Mouse (Mus musculus): ENCODE results near the gene Cacna1f. TPM values are rescaled to one million over a fixed set of nuclear protein-coding genes. Genes with fewer than 3 reads are reported as not detected.

Gene Cacna1f
- polyA plus RNA-seq, 1 experiment: 0.03 TPM

GRCm38 (mm10) chrX:7648671-7649304 is 41.9 kb downstream of the Cacna1f start:
- peaks cover 1% of the 10 kb centered on the region; the same call in 1 of the 2 replicates for H3K4me1 ChIP-seq (ENCODE audit: control insufficient read depth, insufficient read depth, insufficient read length, low read length)
- peak; percentile 67 for TF ChIP-seq POLR2A (IDR thresholded peaks at IDR 0.05; ENCODE audit: low read depth, low read length)
- peak; percentile 27; the same call in 1 of the 2 replicates for TF ChIP-seq CTCF (IDR thresholded peaks at IDR 0.05; ENCODE audit: extremely low read depth, insufficient read length, insufficient replicate concordance, low read depth, low read length)
- peak overlapping the region; percentile 78 for H3K4me3 ChIP-seq (ENCODE audit: low read depth, low read length)
- no peaks in the 10 kb centered on the region for H3K36me3 ChIP-seq (ENCODE audit: control insufficient read depth, insufficient read depth, low read length)
- H3K27ac ChIP-seq (ENCODE audit: insufficient read depth, low read depth, low read length): peak overlapping the region; percentile 83
- 8% methylated on average over 25 of the region's 25 CpGs for WGBS
- no peaks in the 10 kb centered on the region for H3K27me3 ChIP-seq (ENCODE audit: control insufficient read depth, insufficient read depth, low read length)

GRCm38 (mm10) chrX:7657221-7657639 is 50.3 kb downstream of the Cacna1f start, which contains the start of gene Prickle3:
Prickle3 (plus strand) TSS chrX:7657260.
- H3K36me3 ChIP-seq (ENCODE audit: control insufficient read depth, insufficient read depth, low read length): peaks cover 4% of the 10 kb centered on the region; the same call in 1 of the 2 replicates
- H3K4me1 ChIP-seq (ENCODE audit: control insufficient read depth, insufficient read depth, insufficient read length, low read length): peaks cover 3% of the 10 kb centered on the region; the same call in 1 of the 2 replicates
- TF ChIP-seq CTCF (IDR thresholded peaks at IDR 0.05; ENCODE audit: extremely low read depth, insufficient read length, insufficient replicate concordance, low read depth, low read length): no peak
- TF ChIP-seq POLR2A (IDR thresholded peaks at IDR 0.05; ENCODE audit: low read depth, low read length): 0 out of 2 replicates have a peak, but pooled peaks have one; percentile 19
- H3K27ac ChIP-seq (ENCODE audit: insufficient read depth, low read depth, low read length): peak within 1 kb of the TSS; percentile 28; the same call in 1 of the 2 replicates
- H3K4me3 ChIP-seq (ENCODE audit: low read depth, low read length): peak within 1 kb of the TSS; percentile 79
- WGBS: 13% methylated on average over 26 of the region's 26 CpGs
- H3K27me3 ChIP-seq (ENCODE audit: control insufficient read depth, insufficient read depth, low read length): no peaks in the 10 kb centered on the region

GRCm38 (mm10) chrX:7658031-7658784 is 51.3 kb downstream of the Cacna1f start:
- Histone ChIP-seq H3K27ac (ENCODE audit: insufficient read depth, low read depth, low read length) (peak overlapping the region; percentile 25; the same call in 1 of the 2 replicates), H3K27me3 (ENCODE audit: control insufficient read depth, insufficient read depth, low read length) (no peaks in the 10 kb centered on the region), H3K36me3 (ENCODE audit: control insufficient read depth, insufficient read depth, low read length) (peaks cover 4% of the 10 kb centered on the region; the same call in 1 of the 2 replicates), H3K4me1 (ENCODE audit: control insufficient read depth, insufficient read depth, insufficient read length, low read length) (peaks cover 3% of the 10 kb centered on the region; the same call in 1 of the 2 replicates), H3K4me3 (ENCODE audit: low read depth, low read length) (peak overlapping the region; percentile 65)
- 21% methylated on average over 15 of the region's 15 CpGs for WGBS
- TF ChIP-seq POLR2A (IDR thresholded peaks at IDR 0.05; ENCODE audit: low read depth, low read length): peak; percentile 13; the same call in 1 of the 2 replicates
- TF ChIP-seq CTCF (IDR thresholded peaks at IDR 0.05; ENCODE audit: extremely low read depth, insufficient read length, insufficient replicate concordance, low read depth, low read length): no peak

- 42% methylated on average over 11 of the region's 11 CpGs for WGBS
- Histone ChIP-seq H3K4me3 (ENCODE audit: low read depth, low read length) (peak overlapping the region; percentile 65), H3K4me1 (ENCODE audit: control insufficient read depth, insufficient read depth, insufficient read length, low read length) (peaks cover 3% of the 10 kb centered on the region; the same call in 1 of the 2 replicates), H3K27me3 (ENCODE audit: control insufficient read depth, insufficient read depth, low read length) (no peaks in the 10 kb centered on the region), H3K36me3 (ENCODE audit: control insufficient read depth, insufficient read depth, low read length) (peaks cover 4% of the 10 kb centered on the region; the same call in 1 of the 2 replicates), H3K27ac (ENCODE audit: insufficient read depth, low read depth, low read length) (peak overlapping the region; percentile 71)
- TF ChIP-seq POLR2A (IDR thresholded peaks at IDR 0.05; ENCODE audit: low read depth, low read length) (no peak), CTCF (IDR thresholded peaks at IDR 0.05; ENCODE audit: extremely low read depth, insufficient read length, insufficient replicate concordance, low read depth, low read length) (no peak)
Measured at GRCm38 (mm10) chrX:7658785-7659589, 52.1 kb downstream of the Cacna1f start.

DNA sequence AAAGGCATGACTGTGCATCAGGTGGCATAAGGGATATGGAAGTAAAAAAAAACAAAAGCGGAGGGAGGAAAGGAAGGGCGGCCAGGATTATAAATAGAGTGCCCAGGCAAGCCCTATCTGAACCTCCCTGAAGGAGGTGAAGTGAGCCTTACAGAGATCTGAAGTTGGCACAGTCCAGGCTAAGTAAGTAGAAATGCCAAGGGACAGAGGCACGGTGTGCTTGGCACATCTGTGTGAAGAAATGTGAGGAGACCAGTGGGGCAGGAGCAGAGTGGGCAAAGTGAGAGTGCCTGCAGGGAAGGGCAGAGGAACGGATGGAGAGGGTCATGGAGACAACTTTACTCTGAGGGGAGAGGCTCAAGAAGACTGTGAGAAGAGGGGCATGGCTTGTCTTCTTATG is 54.2 kb downstream of the Cacna1f start:
- Histone ChIP-seq H3K4me1 (ENCODE audit: control insufficient read depth, insufficient read depth, insufficient read length, low read length) (peaks cover 4% of the 10 kb centered on the region; the same call in 1 of the 2 replicates), H3K27me3 (ENCODE audit: control insufficient read depth, insufficient read depth, low read length) (no peaks in the 10 kb centered on the region), H3K27ac (ENCODE audit: insufficient read depth, low read depth, low read length) (no peak overlapping the region), H3K4me3 (ENCODE audit: low read depth, low read length) (no peak overlapping the region), H3K36me3 (ENCODE audit: control insufficient read depth, insufficient read depth, low read length) (peaks cover 9% of the 10 kb centered on the region)
- 85% methylated on average over 4 of the region's 4 CpGs for WGBS
- no peak for TF ChIP-seq POLR2A (IDR thresholded peaks at IDR 0.05; ENCODE audit: low read depth, low read length)
- no peak for TF ChIP-seq CTCF (IDR thresholded peaks at IDR 0.05; ENCODE audit: extremely low read depth, insufficient read length, insufficient replicate concordance, low read depth, low read length)

- TF ChIP-seq CTCF (IDR thresholded peaks at IDR 0.05; ENCODE audit: extremely low read depth, insufficient read length, insufficient replicate concordance, low read depth, low read length): no peak
- TF ChIP-seq POLR2A (IDR thresholded peaks at IDR 0.05; ENCODE audit: low read depth, low read length): no peak
- H3K27ac ChIP-seq (ENCODE audit: insufficient read depth, low read depth, low read length): no peak overlapping the region
- H3K27me3 ChIP-seq (ENCODE audit: control insufficient read depth, insufficient read depth, low read length): no peaks in the 10 kb centered on the region
- H3K4me1 ChIP-seq (ENCODE audit: control insufficient read depth, insufficient read depth, insufficient read length, low read length): peaks cover 6% of the 10 kb centered on the region; the same call in 1 of the 2 replicates
- H3K4me3 ChIP-seq (ENCODE audit: low read depth, low read length): no peak overlapping the region
- 92% methylated on average over 3 of the region's 3 CpGs for WGBS
- peaks cover 18% of the 10 kb centered on the region for H3K36me3 ChIP-seq (ENCODE audit: control insufficient read depth, insufficient read depth, low read length)
Measured at GRCm38 (mm10) chrX:7662936-7663335, 56.1 kb downstream of the Cacna1f start.

All from small intestine, adult 2 months (tissue).